Mouse (Mus musculus): ENCODE data around the gene Zfp873. TPM values are rescaled to one million over a fixed set of nuclear protein-coding genes. Genes with fewer than 3 reads are reported as not detected.

Zfp873 gene
- polyA plus RNA-seq, 1 experiment from 2014 or later: 11.4 TPM

Other genes starting within 250 kb of the Zfp873 start
- gene Gm4767, start 235.9 kb upstream of the Zfp873 start, polyA plus RNA-seq (2014; fragmentation: Nextera tagmentation; extraction: Ambion mirVana): 1.6 and 2.5 TPM in 2 replicates
- gene Gm32687, start 184.2 kb upstream of the Zfp873 start, polyA plus RNA-seq (2014; fragmentation: Nextera tagmentation; extraction: Ambion mirVana): 5.6 and 6.1 TPM in 2 replicates
- gene Zfp781, start 117.6 kb upstream of the Zfp873 start, polyA plus RNA-seq (2014; fragmentation: Nextera tagmentation; extraction: Ambion mirVana): 2.4 and 2.5 TPM in 2 replicates
- gene BC024063, start 35.2 kb downstream of the Zfp873 start, polyA plus RNA-seq (2014; fragmentation: Nextera tagmentation; extraction: Ambion mirVana): 2.9 and 3.2 TPM in 2 replicates
- gene AU041133, start 79.9 kb downstream of the Zfp873 start, polyA plus RNA-seq (2014; fragmentation: Nextera tagmentation; extraction: Ambion mirVana): 3.5 and 3.7 TPM in 2 replicates
- 9.9 and 11.5 TPM in 2 replicates for gene Zfp938, start 193.2 kb downstream of the Zfp873 start, polyA plus RNA-seq (2014; fragmentation: Nextera tagmentation; extraction: Ambion mirVana)